Mouse (Mus musculus) heart, embryonic 13.5 days (tissue): Measurements from ENCODE around the gene Cxcl12. TPM values are rescaled to one million over a fixed set of nuclear protein-coding genes. Genes with fewer than 3 reads are reported as not detected.

Source experiments
- ATAC-seq: fragments of 200-750 bp; cut with Nextera tagmentation; 2 replicates; pipeline ENCODE4 v1.8.0; 2017; ENCODE audit warnings: moderate TSS enrichment; ENCODE audit not compliant: insufficient number of reproducible peaks, low FRiP score, low TSS enrichment; ENCODE audit errors: extremely low read depth
- H3K27ac ChIP-seq: fragments of 300-500 bp; sonication (generic); replicated peaks from 2 replicates; pipeline ENCODE4 v1.5.1; 2015; ENCODE audit warnings: moderate library complexity, mild to moderate bottlenecking, inconsistent platforms
- H3K27me3 ChIP-seq: fragments of 300-500 bp; sonication (generic); replicated peaks from 2 replicates; pipeline ENCODE4 v1.6.1; 2015; ENCODE audit warnings: mild to moderate bottlenecking, inconsistent platforms
- H3K36me3 ChIP-seq: fragments of 300-500 bp; sonication (generic); 2 replicates; pipeline ENCODE4 v1.6.1; 2015; ENCODE audit warnings: mild to moderate bottlenecking, inconsistent platforms
- H3K4me1 ChIP-seq: fragments of 300-500 bp; sonication (generic); 2 replicates; pipeline ENCODE4 v1.6.1; 2015; ENCODE audit warnings: inconsistent platforms
- H3K4me2 ChIP-seq: fragments of 300-500 bp; sonication (generic); 2 replicates; pipeline ENCODE4 v1.6.1; 2015; ENCODE audit warnings: inconsistent platforms, mild to moderate bottlenecking, moderate library complexity
- H3K4me3 ChIP-seq: fragments of 300-500 bp; sonication (generic); 2 replicates; pipeline ENCODE4 v1.5.1; 2015; ENCODE audit warnings: moderate library complexity, mild to moderate bottlenecking, inconsistent platforms
- H3K9ac ChIP-seq: fragments of 300-500 bp; sonication (generic); 2 replicates; pipeline ENCODE4 v1.6.1; 2015; ENCODE audit warnings: inconsistent platforms, mild to moderate bottlenecking, moderate library complexity
- H3K9me3 ChIP-seq: fragments of 300-500 bp; sonication (generic); 2 replicates; pipeline ENCODE4 v1.6.1; 2016; ENCODE audit warnings: inconsistent platforms
- WGBS: fragments of 180-500 bp; shearing (Covaris S2); methylation state at CpG from one replicate; pipeline ENCODE4 v1.1.7; 2015; ENCODE audit warnings: mixed read lengths; 5-methylcytosine and 5-hydroxymethylcytosine counted together
- polyA plus RNA-seq: library from polyadenylated mRNA; unstranded; fragments of >200 nt; fragmentation: Nextera tagmentation; extraction: Ambion mirVana; gene quantifications from 2 replicates; pipeline ENCODE4 v1.2.1, GENCODE M21; 2015

Cxcl12 gene
- polyA plus RNA-seq, 1 experiment from 2014 or later: 188 TPM

DNA sequence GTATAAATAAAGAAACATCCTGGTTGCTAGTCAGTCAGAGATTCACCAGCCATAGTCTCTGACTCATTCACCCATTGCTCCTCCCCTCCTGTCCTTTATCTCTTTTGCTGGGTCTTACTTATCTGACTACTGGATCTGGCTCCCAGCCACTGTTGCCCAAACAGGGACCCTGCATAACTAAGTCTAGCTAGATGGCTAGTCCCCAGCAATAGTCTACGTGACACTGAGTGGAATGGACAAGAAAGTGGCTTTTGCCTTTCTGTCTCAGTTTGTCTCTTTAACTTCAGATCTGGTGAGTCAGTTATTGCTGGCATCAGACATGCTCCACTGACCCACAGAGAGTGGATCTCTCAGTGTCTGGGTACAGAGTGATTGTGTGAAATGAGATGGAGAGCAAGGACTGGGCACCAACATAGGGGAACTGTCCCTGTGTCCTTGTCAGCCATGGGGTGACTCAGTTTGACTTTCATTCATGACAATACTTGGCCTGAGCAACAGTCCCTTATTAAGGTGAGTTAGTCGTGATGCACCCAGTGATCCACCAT, 34.6 kb downstream of the Cxcl12 start:
- ATAC-seq: no peak
- H3K27me3 ChIP-seq: peaks cover 29% of the 10 kb centered on the region
- no peak overlapping the region for H3K9ac ChIP-seq
- H3K4me3 ChIP-seq: no peak overlapping the region
- H3K9me3 ChIP-seq: no peaks in the 10 kb centered on the region
- 58% methylated on average over 2 of the region's 2 CpGs for WGBS
- H3K27ac ChIP-seq: no peak overlapping the region
- H3K4me2 ChIP-seq: no peak overlapping the region
- peaks cover 12% of the 10 kb centered on the region for H3K4me1 ChIP-seq
- no peaks in the 10 kb centered on the region for H3K36me3 ChIP-seq

DNA sequence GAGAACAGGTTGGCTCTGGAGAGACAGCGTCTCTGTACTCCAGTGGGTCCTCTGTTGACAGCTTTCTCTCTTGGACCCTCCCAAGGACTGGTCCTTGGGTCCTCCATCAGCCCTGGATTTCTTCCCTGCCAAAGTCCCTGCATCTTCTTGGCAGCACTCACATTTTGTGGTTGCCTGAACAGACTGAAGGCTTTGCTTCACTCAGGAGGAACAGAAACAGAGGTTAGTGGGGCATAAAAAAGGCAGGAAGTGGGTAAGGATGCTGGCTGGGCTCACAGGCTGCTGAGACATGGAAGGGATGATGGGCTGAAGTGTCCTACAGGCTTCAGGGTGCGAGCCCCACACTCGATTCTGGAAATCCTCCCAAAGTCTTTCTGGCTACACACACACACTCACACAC, 35.8 kb downstream of the Cxcl12 start:
- peaks cover 26% of the 10 kb centered on the region for H3K27me3 ChIP-seq
- WGBS: 73% methylated on average over 3 of the region's 3 CpGs
- H3K4me3 ChIP-seq: no peak overlapping the region
- no peak for ATAC-seq
- H3K4me2 ChIP-seq: no peak overlapping the region
- H3K4me1 ChIP-seq: peaks cover 13% of the 10 kb centered on the region
- no peaks in the 10 kb centered on the region for H3K36me3 ChIP-seq
- no peaks in the 10 kb centered on the region for H3K9me3 ChIP-seq
- no peak overlapping the region for H3K27ac ChIP-seq
- no peak overlapping the region for H3K9ac ChIP-seq

DNA sequence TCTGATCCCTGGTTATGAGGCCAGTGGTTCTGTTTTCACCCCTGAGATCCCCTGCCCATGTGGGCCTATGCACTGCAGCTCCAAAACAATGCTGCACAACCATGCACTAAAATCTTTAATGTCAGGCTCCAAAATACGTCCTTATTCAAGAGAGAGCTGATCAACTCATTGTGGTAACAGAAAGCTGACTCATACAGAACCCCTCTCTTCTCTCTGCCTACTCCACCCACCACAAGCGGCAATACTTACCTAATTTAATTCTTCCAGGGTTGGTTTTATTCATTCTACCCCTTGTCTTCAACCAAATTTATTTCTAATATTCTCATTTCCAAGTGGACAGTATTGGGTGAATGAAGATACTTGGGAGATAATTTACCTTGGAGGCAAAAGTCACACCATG, 38.5 kb downstream of the Cxcl12 start:
- H3K27ac ChIP-seq: no peak overlapping the region
- no peak overlapping the region for H3K4me3 ChIP-seq
- no peaks in the 10 kb centered on the region for H3K36me3 ChIP-seq
- 77% methylated on average over 2 of the region's 2 CpGs for WGBS
- no peak overlapping the region for H3K9ac ChIP-seq
- peaks cover 25% of the 10 kb centered on the region for H3K27me3 ChIP-seq
- ATAC-seq: no peak
- no peaks in the 10 kb centered on the region for H3K9me3 ChIP-seq
- H3K4me2 ChIP-seq: no peak overlapping the region
- peaks cover 26% of the 10 kb centered on the region for H3K4me1 ChIP-seq

DNA sequence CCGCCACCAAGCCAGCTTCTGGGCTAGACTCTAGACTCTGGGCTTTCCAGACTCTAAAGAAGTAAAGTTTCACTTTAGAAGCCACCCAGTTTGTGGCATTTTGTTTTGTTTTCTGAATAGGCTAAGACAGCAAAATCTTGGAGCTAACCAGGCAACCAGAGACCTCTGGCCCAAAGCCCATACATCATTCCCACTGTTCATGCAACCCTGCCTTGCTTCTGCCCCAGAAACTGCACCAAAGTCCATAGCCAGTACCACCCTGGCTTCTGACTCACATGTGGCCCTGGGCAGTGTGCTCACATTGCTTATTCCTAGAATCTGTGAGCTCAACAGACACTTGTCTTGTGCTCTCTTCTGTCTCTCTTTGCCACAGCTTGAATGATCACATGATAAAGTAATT, 39.0 kb downstream of the Cxcl12 start:
- Histone ChIP-seq H3K4me3 (no peak overlapping the region), H3K4me1 (peaks cover 26% of the 10 kb centered on the region), H3K27me3 (peaks cover 25% of the 10 kb centered on the region), H3K9me3 (no peaks in the 10 kb centered on the region), H3K27ac (no peak overlapping the region), H3K9ac (no peak overlapping the region), H3K4me2 (no peak overlapping the region), H3K36me3 (no peaks in the 10 kb centered on the region)
- WGBS: 82% methylated on average over 1 of the region's 1 CpGs
- ATAC-seq: no peak

DNA sequence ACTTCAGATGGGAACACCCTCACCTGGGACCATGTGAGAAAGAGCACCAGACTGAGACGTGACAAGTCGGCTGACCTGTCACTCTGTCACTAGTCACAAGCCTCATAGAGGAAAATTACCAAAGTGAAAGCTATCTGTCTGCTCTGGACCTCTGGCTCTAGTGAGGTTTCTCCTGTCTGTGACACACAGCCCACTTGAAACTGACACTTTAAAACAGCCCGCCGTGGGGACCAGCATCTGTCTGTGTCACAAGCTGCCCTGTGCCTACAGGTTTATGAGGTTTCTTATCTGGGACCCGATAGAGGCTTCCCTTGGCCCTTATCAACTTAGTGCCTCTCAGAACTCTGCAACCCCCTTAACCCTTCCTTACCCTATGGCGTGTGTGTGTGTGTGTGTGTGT, 41.8 kb downstream of the Cxcl12 start:
- 0 out of 2 replicates have a peak overlapping the region, but pooled peaks have one; percentile 2 for H3K9ac ChIP-seq
- ATAC-seq: peak; percentile 54; the same call in 1 of the 2 replicates

DNA sequence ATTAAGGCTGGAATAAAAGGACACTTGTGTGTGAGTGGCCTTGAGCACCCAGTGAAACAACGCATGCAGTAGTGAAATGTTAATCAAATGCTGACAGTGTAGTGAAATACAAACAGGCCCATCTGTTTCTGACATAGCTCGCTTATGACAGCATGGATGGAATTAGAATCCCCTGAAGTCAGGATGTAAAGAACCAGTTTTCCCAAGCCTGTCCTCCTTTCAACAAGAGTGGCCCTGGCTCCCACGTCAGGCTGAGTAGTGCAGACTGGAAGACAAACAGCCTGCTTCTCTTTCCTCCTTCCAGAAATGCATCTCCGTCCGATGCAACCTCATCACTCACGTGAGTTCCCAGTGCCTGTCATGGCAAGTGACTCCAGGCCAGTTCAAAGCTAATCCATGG, 42.2 kb downstream of the Cxcl12 start:
- Histone ChIP-seq H3K4me1 (peaks cover 26% of the 10 kb centered on the region), H3K4me3 (no peak overlapping the region), H3K4me2 (peak overlapping the region; percentile 47), H3K27ac (peak overlapping the region; percentile 75), H3K9ac (0 out of 2 replicates have a peak overlapping the region, but pooled peaks have one; percentile 9), H3K9me3 (no peaks in the 10 kb centered on the region), H3K27me3 (0 out of 2 replicates have a peak, but pooled peaks cover 3% of the 10 kb centered on the region), H3K36me3 (no peaks in the 10 kb centered on the region)
- ATAC-seq: 0 out of 2 replicates have a peak, but pooled peaks have one; percentile 19
- 20% methylated on average over 6 of the region's 6 CpGs for WGBS

More for the DNA sequence above, 41.8 kb downstream of the Cxcl12 start:
- 12% methylated on average over 6 of the region's 6 CpGs for WGBS
- Histone ChIP-seq H3K4me1 (peaks cover 26% of the 10 kb centered on the region), H3K4me2 (peak overlapping the region; percentile 47), H3K27me3 (0 out of 2 replicates have a peak, but pooled peaks cover 5% of the 10 kb centered on the region), H3K4me3 (no peak overlapping the region), H3K36me3 (no peaks in the 10 kb centered on the region), H3K27ac (peak overlapping the region; percentile 75), H3K9me3 (no peaks in the 10 kb centered on the region)

DNA sequence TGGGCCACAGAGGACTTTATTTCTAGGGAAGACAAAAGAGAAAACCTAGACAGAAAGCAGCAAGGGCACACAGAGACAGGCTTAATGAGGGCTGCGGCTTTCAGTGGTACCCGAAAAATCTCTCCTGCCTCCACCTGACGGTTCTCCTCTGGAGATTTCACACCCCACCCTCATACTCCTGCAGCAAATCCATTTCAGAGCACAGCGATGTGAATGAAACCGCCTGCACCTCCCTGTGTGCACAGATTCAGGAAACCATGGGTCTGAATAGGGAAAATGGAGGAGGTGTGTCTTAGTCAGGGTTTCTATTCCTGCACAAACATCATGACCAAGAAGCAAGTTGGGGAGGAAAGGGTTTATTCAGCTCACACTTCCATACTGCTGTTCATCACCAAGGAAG, 46.2 kb downstream of the Cxcl12 start:
- H3K36me3 ChIP-seq: no peaks in the 10 kb centered on the region
- H3K4me1 ChIP-seq: peaks cover 19% of the 10 kb centered on the region
- H3K4me2 ChIP-seq: no peak overlapping the region
- no peak overlapping the region for H3K27ac ChIP-seq
- H3K4me3 ChIP-seq: no peak overlapping the region
- no peak for ATAC-seq
- no peak overlapping the region for H3K9ac ChIP-seq
- 79% methylated on average over 5 of the region's 5 CpGs for WGBS
- H3K9me3 ChIP-seq: no peaks in the 10 kb centered on the region
- no peaks in the 10 kb centered on the region for H3K27me3 ChIP-seq

DNA sequence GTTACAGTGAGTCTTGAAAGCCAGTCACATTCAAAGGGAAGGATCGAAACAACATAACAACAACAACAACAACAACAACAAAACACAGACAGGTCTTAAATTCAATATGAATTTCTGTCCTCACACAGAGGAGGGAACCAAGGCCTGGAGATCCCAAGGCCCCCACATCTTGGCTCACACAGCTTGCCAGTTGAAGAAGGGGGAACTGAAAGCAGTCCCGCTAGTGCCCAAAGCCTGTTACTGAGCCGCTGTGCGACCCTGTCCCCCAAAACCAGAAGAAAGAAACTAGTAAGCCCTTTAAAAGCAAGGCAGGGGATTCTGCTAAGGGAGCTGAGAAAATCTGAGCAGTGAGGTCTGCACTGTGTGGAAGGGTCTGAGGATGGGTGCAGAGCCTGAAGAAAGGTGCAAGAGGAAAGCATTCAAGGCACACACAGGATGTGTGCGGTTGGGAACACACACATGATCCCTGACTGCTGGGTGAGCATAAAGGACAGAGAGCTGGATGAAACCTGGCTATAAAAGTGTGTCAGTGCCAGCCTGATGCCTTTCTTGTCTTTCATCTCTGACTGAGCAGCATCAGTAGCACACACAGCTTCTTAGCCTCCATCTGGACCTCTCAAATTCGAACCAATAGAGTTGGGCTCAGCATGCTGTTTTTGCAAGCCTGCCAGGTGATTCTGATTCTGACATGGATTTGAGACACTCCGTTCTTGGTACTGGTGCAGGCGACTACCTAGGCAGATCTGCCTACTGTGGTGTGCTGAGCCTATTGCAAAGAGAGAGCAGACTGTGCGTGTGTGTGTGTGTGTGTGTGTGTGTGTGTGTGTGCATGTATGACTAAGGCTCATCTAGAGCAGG, 50.3 kb downstream of the Cxcl12 start:
- H3K9ac ChIP-seq: no peak overlapping the region
- H3K27ac ChIP-seq: no peak overlapping the region

DNA sequence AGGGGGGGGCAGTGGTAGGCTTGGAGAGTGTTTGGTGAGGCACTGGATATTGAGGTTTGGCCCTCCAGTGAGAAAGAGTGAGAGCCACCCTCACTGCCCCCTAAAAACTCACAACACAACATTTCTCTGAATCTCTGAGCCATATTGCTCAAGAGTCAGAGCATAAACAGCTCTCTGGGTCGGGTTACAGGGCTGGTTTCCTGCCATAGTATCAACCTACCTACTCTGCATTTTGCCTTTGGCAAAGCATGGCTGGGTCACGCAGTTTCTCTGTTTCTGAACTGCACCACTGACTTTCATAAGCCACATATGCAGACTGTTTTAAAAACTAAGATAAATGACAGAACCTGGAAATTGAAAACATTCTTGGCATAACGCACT, 51.0 kb downstream of the Cxcl12 start:
- Histone ChIP-seq H3K27me3 (peaks cover 1% of the 10 kb centered on the region; the same call in 1 of the 2 replicates), H3K4me1 (peaks cover 12% of the 10 kb centered on the region), H3K9me3 (no peaks in the 10 kb centered on the region), H3K27ac (no peak overlapping the region), H3K4me3 (no peak overlapping the region), H3K9ac (no peak overlapping the region), H3K4me2 (no peak overlapping the region), H3K36me3 (no peaks in the 10 kb centered on the region)
- 68% methylated on average over 3 of the region's 3 CpGs for WGBS
- no peak for ATAC-seq

More for the DNA sequence above, 50.3 kb downstream of the Cxcl12 start:
- Histone ChIP-seq H3K4me1 (peaks cover 12% of the 10 kb centered on the region), H3K4me3 (no peak overlapping the region), H3K36me3 (no peaks in the 10 kb centered on the region), H3K27me3 (no peaks in the 10 kb centered on the region), H3K9me3 (no peaks in the 10 kb centered on the region), H3K4me2 (no peak overlapping the region)
- WGBS: 81% methylated on average over 9 of the region's 9 CpGs
- ATAC-seq: no peak

DNA sequence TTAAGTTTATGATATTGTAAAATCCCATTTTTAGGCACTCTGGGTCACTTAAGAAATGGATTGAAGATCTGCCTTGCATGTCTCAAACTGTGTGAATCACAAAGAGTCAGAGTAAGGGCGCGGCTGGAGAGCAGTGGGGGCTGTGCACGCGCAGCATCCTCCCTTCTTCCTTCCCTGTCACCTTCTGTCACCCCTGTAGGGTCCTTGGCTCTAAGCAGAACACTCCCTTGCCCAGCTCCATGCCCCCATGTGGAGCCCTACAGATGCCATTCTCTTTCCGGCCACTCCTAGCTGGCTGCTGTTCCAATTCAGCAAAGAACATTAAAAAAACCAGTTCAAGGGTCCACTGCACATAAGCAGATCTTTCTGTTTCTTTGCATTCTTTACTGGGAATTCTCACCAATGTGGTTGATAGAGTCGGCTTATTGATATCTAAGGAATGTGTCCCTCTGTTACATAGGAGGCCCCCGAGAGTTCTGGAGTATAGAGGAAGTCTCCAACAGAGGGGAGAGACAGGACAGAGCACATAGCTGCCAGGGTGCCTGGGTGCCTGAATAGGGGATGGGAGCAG, 51.7 kb downstream of the Cxcl12 start:
- peaks cover 12% of the 10 kb centered on the region for H3K4me1 ChIP-seq
- no peak overlapping the region for H3K4me3 ChIP-seq
- ATAC-seq: no peak
- no peak overlapping the region for H3K4me2 ChIP-seq
- no peaks in the 10 kb centered on the region for H3K9me3 ChIP-seq
- H3K9ac ChIP-seq: no peak overlapping the region
- H3K27ac ChIP-seq: no peak overlapping the region
- WGBS: 64% methylated on average over 7 of the region's 7 CpGs
- H3K36me3 ChIP-seq: no peaks in the 10 kb centered on the region
- H3K27me3 ChIP-seq: peaks cover 8% of the 10 kb centered on the region; the same call in 1 of the 2 replicates

DNA sequence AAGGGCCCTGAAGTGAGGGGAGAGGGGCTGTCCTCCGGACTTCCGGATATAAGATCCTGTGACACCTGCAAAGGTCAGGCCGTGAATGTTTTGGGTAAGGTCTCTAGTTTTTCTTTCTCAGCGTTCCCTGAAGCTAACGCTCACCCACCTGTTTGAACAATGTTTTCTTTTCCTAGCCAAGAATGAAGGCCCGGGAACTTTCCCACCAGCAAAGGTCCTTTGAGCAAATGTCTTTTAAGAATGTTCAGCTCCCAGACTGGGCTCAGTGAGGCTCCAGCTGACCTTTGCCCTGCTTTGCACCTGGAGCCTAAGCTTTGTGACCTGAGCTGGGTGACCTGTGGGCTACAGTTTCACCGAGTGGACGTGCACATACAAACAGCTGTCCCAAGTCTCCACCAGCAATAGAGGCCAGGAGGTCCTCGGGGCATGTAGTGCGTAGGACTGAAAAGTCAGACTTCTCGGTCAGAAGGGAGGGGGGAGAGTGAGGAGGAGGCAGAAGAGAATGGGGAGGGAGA, 52.6 kb downstream of the Cxcl12 start:
- Histone ChIP-seq H3K27ac (no peak overlapping the region), H3K9ac (no peak overlapping the region), H3K4me1 (peaks cover 12% of the 10 kb centered on the region), H3K27me3 (peaks cover 14% of the 10 kb centered on the region; the same call in 1 of the 2 replicates), H3K4me3 (no peak overlapping the region), H3K36me3 (no peaks in the 10 kb centered on the region), H3K4me2 (no peak overlapping the region), H3K9me3 (no peaks in the 10 kb centered on the region)
- WGBS: 82% methylated on average over 11 of the region's 11 CpGs
- no peak for ATAC-seq
